Mouse (Mus musculus) CD4-positive, CD25-positive, alpha-beta regulatory T cell, adult 2 months (primary cell): ENCODE results near the gene Mgat3.

Experiments
- DNase-seq: peaks from one replicate; pipeline ENCODE4 v3.0.0-alpha.2; 2012; ENCODE audit warnings: low read depth, low spot score

Mgat3 gene

DNA sequence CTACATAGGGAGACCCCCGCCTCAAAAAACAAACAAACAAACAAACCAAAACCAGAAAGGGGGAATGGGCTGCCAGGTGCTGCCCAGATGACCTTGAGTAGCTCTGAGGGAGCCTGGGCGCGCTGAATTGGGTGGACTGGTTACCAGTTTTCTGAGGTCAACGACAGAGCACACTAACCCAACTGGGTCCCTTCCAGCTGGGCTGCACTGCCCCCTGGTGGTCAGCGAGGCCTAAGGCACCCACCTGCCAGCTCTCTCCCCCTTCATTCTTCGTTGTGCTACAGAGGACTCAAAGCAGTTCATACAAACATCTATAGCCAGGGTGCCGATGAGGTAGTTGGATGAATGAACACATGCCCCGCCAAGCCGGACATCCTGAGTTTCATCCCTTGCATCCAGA is 51.7 kb downstream of the Mgat3 start:
- peak; percentile 91 for DNase-seq

DNA sequence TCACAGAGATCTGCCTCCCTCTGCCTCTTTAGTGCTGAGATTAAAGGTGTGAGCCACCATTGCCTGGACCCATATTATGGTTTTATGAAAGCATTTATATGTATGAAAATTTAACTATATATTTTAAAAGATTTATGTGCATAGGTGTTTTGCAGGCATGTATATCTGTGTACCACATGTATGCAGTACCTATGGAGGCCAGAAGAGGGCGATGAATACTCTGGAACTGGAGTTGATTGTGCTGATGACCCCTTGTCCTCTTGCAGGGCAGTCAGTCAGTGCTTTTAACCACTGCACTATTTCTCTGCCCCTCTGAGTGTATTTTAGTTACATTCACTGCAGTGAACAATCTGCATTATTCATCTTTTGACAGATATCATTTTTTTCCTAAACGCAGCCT is 52.3 kb downstream of the Mgat3 start:
- DNase-seq, result peak; percentile 81

DNA sequence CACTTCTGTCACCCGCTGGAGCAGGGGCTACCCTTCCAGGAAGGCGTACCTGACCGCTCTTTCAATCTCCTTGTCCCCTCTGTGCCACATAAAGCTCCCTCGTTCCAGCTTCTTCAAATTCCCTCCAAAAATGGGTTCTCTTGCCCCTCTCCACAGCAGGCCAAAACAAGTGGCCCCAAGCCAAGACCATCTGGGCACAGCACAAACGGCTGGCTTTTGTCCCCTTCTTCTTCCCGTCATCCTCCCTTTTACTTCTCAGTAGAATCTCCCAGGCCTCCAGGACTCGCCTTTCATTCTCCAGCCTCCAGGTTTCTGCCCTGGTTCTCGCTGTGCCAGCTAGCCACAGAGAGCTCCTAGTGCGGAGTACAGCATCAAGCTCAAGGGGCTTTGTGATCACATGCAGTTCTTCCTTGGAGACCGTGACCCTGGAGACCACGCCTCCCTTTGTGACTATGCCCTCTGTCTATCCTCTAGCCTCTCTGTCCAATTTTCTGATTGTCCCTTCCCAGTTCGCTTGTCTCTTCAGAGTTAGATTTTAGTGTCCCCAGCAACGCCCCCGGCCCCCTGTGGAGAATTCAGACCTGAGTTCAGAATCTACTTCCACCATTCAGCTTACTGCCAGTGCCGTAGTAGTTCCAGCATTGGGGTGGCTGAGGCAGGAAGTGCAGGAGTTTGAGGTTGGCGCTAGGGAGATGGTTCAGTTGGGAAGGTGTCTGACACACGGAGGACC is 54.7 kb downstream of the Mgat3 start:
- no peak for DNase-seq

DNA sequence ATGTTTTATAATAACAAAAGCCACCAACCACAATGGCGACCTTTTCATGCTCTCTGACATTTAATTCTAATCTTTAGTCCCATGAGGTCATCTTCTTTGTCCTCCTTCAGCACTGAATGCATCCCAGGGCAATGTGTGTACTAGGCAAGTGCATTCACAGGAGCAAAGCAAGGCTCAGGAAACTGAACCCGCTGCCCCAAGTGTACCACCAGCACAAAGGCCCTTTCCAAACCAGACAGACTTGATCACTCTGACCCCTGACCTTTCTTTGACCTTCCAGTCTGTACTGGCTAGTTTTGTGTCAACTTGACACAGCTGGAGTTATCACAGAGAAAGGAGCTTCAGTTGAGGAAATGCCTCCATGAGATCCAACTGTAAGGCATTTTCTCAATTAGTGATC is 58.8 kb downstream of the Mgat3 start:
- DNase-seq, result no peak

DNA sequence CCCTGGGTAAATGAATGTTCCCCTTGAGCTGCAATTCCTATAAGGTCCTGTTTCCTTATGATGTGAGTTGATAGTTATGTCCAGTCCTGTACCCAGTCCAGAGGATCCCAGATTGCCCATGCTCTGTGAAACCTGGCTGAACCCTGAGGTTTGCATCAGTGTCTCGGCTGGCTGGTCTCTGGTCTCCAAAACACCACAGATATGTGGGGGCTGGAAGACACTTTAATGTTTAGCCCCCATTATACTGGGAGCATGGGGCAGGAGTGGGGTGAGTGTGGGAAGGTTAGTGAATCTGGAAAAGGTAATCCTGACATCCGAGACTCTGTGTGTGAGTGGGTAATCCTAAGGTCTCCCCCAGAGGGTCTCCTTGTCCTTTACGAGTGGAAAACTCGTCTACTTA is 59.5 kb downstream of the Mgat3 start:
- DNase-seq, result no peak

DNA sequence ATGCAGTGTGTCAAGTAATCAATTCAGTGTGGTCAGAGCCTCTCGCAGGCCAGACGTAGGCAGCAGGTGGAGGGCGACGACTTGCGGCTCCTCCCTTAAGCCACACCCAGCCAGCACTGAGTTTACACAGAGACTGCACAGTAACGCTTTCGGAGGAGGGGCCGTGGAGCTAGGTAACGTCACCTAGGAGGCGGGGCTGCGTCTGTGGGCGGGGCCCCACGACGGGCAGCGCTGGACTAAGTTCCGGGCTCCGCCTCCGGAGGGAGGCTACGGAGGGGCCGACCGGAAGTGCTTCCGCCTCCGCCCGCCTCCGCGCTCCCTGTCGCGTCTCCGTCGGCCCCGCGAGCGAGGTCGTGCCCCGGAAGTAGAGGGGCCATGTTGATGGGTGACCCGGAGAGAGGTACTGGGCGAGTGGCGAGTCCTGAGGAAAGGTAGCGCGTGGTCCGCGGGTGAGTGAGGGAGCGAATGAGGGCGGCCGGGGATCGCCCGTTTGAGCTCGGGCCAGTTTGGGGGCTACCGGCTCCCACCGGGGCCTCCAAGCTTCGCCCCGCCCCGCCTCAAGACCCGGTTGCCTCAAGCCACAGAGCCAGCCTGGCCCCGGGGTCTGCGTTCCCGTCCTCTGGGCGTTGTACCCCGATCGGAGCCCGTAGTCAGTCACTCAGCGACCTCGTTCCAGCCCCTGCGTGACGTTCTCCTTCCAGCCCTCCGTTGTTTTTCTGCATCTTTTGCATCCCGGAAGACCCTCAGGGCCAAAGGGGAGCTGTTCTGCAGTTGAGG is 60.4 kb downstream of the Mgat3 start, which contains the start of gene Mief1:
Gene Mief1 (plus strand): TSS at position 286 of the 777 bp plus-strand sequence.
- DNase-seq, result peak; percentile 100

DNA sequence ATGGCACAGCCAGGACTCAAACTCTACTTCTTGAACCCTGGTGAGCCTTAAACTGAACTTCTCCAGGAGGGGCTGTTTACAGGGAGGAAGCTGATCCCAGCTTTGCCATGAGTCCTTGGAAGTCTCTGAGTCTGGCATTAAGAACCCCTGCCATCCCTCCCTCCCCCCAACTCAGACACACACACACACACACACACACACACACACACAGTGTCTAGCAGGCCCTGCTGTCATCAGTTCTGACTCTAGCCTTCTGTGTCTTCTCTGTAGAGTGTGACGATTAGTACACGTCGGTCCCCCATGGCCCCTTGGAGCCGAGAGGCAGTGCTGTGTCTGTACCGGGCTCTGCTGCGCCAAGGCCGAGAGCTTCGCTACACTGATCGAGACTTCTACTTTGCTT is 62.0 kb downstream of the Mgat3 start, which contains the start of gene AC140267.1:
Gene AC140267.1 (plus strand): TSS at position 301 of the 400 bp plus-strand sequence.
- DNase-seq, result no peak

DNA sequence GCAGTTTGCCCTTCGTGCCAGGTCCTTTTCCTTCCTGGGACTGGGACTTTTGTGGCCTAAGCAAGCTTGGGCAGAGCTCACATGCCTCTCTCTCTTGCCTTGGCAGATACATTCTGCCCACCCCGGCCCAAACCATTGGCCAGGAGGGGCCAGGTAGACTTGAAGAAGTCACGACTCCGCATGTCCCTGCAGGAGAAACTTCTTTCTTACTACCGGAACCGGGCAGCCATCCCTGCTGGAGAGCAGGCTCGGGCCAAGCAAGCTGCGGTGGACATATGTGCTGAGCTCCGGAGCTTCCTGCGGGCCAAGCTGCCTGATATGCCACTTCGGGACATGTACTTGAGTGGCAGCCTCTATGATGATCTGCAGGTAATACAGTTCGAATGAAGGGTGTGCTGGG is 74.6 kb downstream of the Mgat3 start:
- DNase-seq, result no peak

DNA sequence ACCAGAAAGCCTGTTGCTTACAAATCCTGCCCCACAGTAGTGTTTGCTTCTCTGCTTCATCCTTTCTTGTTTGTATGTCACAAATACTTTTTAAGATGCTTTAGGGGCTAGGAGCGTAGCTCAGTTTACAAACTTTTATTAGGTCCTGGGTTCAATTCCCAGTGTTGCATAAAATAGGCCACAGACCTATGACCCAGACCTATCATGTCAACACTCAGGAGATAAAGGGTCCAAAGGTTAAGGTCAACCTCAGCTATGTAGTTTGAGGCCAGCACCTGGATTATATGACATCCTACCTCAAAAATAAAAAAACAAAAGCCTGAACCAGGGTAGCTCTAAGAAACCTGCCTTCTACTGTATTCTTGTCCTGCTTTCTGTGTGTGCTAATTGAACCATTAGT is 75.1 kb downstream of the Mgat3 start:
- DNase-seq, result no peak

DNA sequence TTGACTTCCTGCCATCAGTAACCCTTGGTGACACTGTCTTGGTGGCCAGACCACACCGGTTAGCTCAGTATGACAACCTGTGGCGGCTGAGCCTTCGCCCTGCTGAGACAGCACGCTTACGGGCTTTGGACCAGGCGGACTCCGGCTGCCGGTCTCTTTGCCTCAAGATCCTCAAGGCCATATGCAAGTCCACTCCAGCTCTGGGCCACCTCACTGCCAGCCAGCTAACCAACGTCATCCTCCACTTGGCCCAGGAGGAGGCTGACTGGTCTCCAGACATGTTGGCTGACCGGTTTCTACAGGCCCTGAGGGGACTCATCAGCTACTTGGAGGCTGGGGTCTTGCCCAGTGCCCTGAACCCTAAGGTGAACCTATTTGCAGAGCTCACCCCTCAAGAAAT is 76.2 kb downstream of the Mgat3 start:
- DNase-seq, result no peak

DNA sequence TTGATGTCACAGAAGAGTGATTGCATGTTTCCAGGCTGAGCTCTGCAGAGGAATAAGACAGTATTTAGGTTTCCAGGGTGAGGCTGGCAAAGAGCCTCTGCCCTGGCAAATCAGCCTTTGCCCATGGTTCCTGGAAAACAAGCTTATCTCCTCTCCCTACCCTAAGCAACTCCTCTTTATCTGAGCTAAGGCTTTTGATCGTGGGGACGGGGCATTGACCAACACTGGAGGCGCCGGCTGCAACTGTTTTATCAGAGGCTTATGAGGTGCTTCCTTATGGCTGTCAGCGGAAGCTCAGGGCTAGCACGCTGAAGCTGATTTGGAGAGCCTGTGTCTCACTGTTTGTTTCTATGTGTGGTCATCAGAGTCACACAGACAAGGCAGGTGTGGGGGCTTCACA is 77.1 kb downstream of the Mgat3 start:
- DNase-seq, result no peak

DNA sequence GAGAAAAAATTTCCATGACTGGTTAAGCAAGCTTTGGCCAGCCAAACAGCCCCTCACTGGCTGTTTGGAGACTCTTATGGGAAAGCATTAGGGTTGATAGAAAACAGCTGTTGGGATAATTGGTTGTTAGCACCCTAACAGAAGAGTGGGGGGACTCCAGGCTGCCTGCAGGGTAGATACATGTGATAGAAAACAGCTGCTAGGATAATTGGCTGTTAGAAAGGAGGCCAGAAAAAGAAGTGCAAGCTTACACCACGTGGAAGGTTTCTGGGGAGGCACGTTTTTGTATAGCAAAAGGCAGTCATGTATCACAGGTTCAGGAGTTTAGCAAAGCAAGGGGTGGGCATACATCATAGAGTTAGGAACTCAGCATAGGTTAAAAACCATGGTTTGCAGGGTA is 80.0 kb downstream of the Mgat3 start:
- no peak for DNase-seq

DNA sequence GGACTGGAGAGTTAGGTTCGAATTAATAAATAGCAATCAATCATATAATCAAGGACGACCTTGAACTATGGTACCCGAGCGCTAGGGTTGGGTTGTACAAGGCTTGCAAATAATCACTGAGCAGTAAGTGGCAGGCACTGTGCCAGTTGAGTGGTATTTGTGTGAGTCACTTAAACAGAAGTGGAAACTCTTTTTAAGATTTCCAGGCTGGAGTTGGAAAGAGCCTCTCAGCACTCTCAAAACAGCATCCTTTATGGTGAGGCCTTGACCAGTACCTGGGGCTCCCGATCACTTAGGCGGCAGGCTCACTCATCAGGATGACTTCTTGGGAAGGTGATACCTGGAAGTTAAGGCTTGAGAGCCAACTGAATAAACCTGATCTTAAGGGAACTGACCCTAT is 80.7 kb downstream of the Mgat3 start:
- DNase-seq, result no peak

DNA sequence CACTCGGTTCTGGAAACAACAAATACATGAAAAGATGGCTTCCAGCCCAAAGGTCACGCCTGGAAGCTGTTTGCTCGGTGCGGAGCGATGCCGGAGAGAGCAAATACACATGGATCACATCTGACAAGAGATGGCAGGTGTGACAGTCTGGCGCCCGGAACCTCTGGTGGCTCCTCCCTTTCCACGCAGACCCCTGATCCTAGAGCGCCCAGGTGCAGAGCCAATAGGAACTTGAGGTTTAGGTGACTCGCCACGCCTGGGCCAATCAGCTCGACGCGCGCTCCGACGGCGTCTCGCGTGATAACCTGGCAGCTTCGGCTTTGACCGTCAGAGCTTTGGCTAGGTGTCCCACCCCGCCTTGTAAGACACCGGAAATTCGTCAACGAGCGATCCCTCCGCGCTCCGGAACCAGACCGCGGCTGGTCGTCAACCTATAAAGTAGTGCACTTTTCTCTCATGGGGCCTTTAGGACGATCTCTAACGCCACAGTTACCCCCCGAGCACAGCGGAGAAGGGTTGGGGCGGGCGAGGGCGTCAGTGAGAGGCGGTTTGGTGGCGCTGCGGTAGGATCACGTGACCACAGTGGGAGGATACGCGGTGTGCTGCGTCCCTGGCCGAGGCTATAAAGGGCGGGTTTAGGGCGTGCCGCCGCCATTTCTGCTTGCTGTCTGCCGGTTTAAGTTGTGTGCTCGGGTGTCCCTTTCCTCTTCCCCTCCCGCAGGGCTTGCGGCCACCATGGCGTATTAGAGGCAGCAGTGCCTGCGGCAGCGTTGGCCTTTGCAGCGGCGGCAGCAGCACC is 81.5 kb downstream of the Mgat3 start, which contains the start of gene Atf4:
Gene Atf4 (plus strand): TSS at position 338 of the 799 bp plus-strand sequence.
- peak; percentile 100 for DNase-seq

DNA sequence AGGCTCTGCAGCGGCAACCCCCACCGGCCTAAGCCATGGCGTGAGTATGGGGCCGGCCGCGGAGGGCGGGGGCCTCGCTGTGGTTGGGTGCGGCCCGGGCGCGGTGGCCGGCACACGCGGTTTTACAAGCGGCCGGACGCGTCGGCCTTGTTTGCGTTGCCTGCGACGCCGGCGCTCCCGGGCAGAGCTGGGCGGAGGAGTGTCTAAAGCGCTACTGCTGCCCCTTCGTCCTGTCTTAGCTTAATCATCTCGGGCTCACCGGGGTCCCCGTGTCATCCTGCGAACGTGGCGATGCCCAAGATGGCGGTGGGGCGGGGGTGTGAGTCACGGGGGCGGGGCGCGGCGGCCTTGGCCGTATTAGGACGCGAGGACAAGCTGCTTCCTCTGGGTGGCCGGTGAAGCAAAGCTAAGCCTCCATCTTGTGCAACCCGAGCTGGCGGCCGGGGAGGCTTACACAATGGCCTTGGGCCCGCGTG is 82.2 kb downstream of the Mgat3 start:
- DNase-seq, result peak; percentile 81

DNA sequence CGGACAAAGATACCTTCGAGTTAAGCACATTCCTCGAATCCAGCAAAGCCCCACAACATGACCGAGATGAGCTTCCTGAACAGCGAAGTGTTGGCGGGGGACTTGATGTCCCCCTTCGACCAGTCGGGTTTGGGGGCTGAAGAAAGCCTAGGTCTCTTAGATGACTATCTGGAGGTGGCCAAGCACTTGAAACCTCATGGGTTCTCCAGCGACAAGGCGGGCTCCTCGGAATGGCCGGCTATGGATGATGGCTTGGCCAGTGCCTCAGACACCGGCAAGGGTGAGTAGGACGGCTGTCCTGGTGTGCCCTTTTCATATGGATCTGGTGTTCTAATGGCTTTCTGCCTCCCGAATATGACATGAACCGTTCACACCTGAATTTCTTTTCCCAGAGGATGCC is 82.7 kb downstream of the Mgat3 start:
- DNase-seq, result no peak

DNA sequence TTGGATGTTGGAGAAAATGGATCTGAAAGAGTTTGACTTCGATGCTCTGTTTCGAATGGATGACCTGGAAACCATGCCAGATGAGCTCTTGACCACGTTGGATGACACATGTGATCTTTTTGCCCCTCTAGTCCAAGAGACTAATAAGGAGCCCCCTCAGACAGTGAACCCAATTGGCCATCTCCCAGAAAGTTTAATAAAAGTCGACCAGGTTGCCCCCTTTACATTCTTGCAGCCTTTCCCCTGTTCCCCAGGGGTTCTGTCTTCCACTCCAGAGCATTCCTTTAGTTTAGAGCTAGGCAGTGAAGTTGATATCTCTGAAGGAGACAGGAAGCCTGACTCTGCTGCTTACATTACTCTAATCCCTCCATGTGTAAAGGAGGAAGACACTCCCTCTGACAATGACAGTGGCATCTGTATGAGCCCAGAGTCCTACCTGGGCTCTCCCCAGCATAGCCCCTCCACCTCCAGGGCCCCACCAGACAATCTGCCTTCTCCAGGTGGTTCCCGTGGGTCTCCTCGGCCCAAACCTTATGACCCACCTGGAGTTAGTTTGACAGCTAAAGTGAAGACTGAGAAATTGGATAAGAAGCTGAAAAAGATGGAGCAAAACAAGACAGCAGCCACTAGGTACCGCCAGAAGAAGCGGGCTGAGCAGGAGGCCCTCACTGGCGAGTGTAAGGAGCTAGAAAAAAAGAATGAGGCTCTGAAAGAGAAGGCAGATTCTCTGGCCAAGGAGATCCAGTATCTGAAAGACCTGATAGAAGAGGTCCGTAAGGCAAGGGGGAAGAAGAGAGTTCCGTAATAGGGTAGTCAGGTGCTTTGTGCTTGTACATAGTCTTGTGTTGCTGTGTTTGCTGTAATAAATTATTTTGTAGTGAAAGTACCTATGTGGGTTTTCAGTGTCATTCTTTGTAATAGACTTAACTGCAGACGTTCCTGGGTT is 83.4 kb downstream of the Mgat3 start:
- DNase-seq, result peak; percentile 33

DNA sequence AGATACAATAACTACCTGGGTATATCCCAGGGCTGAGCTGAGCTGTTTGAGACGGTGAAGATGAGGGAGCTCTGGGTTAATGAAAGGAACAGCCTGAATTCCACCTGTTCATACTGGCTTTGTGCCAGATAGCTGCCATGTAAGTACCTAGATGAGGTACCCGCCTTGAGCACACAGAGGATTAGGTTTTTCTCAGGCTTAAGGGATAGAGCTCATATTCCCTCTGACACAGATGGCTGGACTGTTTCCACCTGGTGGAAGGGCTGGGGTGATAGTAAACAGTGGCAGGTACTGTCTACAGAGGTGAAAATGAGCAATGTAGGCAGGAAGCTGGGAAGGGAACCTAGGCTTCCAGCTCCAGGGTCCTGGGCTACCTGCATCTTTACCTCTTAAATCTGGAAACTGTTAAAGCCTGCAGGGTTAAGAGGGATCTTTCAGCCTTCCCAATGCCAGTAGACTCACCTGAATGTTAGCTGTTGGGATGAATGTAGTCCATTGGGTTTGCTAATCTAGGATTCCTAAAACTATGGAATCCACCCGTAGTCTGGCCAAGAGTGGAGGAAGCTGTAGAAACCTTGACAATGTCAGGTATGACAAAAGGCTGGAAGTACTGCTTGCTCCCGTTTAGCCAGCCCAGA is 84.2 kb downstream of the Mgat3 start:
- peak; percentile 44 for DNase-seq

DNA sequence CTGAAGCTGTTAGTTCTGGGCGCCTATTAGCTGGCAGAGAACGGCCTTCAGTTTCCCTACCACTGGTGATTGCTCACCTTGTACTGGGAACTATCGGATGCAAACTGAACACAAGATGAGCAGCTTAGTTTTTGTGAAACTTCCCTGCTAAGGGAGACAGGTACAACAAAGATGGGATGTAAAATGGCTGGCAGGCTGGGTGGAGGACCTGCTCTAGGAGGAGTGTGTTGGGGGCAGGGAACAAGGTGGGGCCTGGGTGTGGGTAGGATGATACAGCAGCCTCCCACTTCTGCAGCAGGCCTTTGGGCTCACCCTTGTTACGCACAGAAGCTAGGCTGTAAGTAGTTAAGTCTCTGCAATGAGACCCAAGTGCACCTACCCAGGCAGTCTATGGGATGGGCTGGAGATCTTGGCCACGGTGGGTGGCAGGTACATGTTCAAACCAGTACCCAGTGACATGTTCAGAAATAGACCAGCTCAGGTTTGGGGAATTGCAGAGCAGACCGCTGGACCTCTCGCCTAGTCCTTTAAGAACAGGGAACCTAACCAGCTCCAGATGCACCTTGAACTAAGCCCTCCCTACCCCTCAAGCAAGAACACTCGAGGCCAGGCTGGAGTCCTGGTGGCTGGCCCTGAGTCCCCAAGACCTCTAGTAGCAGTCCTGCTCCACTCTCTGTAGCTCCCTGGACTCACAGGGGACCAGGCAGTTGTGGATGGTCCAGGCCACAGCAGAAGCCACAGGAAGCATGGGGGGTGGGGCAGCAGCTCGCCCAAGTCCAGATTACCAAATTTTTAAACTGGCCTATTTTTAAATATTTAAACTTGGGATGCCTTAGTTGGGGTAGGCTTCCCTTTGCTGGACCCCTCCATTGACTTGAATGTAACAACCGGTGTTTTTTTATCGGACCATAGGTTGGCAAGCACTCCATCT is 85.0 kb downstream of the Mgat3 start:
- DNase-seq, result peak; percentile 39
